Mouse (Mus musculus): ENCODE data around the gene Nqo1.

The Nqo1 gene

DNA sequence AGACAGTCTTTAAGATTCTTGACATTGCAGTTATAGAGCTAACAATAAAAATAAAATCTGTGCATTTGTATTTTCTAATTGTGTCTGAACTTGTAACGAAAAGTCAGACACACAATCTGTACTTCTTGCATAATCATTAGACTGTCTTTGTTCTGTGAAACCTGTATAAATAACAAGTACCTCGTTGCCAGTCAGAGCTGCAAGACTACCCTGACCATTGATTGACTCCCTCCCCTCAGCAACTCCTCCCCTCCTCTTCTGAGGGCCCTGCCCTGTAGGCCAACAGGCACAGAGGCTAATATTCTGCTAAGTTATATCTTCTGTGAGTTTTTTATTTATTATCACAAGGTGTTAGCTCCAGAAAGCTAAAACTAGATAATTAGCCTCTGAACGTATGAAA lies 2.9 kb upstream of the Nqo1 start:
- CTCF ChIA-PET, result interaction anchor here (0.6 kb wide), 1 partner anchor 85 kb away, joined by 7 read pairs; no protein-coding TSS in a partner anchor

GRCm38 (mm10) chr8:107404057-107404456 lies 1.1 kb upstream of the Nqo1 start:
- CTCF ChIA-PET, result interaction anchor here (0.6 kb wide), 1 partner anchor 439 kb away, joined by 12 read pairs; no protein-coding TSS in a partner anchor

DNA sequence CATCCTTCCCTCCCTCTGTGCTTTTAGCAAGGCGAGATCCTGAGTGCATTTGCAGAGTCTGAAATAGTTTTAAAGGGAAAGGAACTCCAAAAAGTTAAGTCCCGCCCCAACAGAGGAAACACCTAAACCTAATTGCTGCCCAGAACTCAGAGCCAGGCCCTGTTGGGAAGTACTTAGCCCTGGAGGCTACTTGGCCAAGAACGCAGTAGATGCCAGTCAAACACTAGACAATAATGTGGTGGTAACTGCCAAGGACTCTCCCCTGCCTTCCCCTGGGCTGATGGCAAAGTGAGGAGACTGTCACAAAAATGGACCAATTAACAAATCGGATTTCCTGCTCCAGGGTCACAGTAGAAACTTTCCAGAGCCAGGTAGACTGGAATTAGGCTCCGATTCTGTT lies 1.1 kb downstream of the Nqo1 start:
- CTCF ChIA-PET, result no interaction called here

GRCm38 (mm10) chr8:107399495-107399894 lies 3.5 kb downstream of the Nqo1 start:
- CTCF ChIA-PET, result no interaction called here

DNA sequence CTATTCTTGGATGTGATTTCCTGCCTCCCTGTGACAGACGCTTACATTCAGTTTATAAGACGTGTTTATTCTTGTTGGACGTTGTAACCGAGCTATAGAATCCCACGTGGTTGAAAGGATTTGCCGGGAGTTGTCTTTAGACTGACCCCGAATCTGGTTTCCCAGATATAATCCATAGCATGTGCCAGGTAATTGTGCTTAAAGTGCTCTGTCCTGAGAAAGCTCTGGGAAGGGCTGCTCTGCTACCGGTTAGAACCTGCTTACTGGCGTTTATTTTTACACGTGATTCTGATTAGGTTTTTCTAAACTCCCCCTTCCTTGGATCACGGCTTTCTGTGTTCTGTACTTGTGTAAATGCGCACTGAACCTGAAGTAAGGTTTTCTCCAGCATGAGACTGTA lies 5.3 kb downstream of the Nqo1 start:
- CTCF ChIA-PET, result no interaction called here

DNA sequence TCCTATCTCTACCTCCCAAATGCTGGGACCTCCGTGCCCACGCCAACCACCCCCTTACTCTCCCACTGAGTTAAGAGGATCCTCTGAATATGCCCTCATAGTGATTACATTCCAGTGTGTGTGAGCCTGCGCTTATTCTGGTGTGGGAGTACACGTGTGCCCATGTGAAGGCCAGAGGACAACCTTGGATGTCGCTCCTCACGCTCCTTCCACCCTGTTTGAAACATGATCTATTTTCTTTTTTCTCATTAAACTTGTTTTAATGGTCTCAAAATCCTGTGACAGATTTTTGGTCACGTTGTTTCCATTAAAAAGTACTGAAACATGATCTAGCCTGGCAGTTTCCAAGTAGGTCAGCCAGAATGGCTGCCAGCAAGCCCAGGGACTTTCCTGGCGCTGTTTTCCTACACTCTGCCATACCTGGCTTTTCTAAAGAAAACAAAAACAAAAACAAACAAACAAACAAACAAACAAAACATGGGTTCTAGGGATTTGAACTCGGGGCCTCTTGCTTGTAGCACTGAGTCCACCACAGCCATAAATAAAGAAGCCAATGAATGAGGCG lies 6.8 kb downstream of the Nqo1 start:
- CTCF ChIA-PET, result no interaction called here

GRCm38 (mm10) chr8:107395397-107395796 lies 7.6 kb downstream of the Nqo1 start:
- CTCF ChIA-PET, result no interaction called here

GRCm38 (mm10) chr8:107391136-107391516 lies 11.9 kb downstream of the Nqo1 start:
- CTCF ChIA-PET, result interaction anchor here (0.6 kb wide), 1 partner anchor 286 kb away, joined by 5 read pairs; no protein-coding TSS in a partner anchor

DNA sequence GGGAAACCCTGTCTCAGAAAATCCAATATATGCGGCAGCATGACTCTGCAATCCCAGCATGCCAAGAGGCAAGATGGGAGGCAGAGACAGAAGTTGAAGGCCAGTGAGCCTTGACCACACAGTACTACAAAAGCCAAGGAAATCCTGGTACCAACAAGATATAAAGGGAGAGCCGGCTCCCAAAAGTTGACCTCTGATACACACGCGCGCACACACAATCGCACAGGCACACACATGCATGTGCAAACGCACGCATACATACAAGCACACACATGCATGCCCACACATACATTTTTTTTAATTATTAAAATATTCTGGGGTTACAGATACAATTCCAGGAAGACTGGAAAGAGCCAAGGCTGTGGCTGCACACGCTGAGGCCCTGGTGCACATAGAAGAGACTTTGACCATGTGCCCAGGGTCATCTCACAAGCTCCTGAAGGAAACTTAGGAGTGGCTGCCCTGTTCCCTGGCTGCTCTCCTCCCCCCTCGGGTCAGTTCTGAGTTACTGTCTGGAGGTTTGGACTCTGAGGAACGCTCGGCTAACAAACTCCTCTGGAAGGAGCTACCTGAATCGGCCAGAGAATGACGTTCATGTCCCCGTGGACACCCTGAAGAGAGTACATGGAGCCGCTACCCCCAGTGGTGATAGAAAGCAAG lies 12.4 kb downstream of the Nqo1 start:
- CTCF ChIA-PET, result interaction anchor here (0.6 kb wide), 1 partner anchor 285 kb away, joined by 5 read pairs; no protein-coding TSS in a partner anchor

DNA sequence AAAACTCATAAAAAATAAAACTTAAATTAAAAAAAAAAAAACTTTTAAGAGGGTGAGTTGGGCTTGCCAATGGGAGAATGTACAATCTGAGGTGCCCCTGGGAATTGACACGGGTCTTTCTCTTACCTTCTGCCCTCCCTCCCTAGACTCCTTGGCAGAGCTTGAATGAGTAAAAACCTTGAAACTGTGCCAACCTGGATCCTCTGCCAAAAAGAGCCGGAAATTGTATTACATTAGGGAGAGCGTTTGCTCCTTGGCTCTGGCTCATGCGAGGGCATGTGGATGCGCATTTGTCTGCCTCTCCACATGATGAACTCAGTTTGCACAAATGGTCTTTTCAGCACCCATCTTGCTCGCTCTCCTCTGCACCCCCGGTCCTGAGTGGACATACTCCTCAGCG lies 13.4 kb downstream of the Nqo1 start:
- CTCF ChIA-PET, result no interaction called here

- CTCF ChIA-PET, result interaction anchor here (0.6 kb wide), 1 partner anchor 1487 kb away, joined by 3 read pairs; no protein-coding TSS in a partner anchor
Observed at GRCm38 (mm10) chr8:107387861-107388260, 15.1 kb downstream of the Nqo1 start.

DNA sequence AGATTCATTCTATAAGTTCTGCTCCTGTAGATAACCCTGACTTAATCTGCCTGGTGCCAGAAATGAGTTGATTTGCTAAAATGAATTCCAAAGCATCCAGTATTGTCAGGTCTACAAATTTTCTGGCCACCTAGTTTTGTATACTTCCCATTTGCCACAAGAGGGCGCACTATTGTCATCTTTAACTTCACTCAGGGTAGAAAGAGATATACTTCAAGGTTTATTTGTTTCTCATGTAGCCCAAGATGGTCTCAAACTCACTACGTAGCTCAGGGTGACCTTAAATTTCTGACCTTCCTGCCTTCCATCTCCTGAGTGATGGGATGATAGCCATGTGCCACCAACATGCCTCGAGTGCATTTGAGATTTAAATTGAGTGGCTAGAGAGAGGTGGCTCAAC lies 16.4 kb downstream of the Nqo1 start:
- CTCF ChIA-PET, result no interaction called here

DNA sequence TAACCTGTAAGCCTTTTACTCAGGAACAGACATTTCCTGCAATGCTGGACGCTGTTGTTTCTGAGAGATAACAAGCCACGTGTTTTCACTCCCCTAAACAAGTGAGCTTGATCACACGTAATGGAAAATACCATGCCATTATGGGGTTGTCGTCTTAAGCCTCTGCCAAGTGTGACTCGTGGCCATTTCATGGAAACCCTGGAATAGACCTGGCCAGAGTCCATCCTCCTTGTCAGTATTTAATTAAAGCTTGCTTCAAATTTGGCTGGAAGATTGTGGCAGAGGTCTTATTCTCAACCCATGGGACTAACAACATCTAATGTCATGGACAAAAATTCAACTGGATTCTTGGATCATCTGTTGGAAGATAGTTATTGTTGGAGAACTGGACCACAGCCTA lies 16.8 kb downstream of the Nqo1 start:
- CTCF ChIA-PET, result no interaction called here

- CTCF ChIA-PET, result no interaction called here
Observed at GRCm38 (mm10) chr8:107385063-107385462, 17.9 kb downstream of the Nqo1 start.

DNA sequence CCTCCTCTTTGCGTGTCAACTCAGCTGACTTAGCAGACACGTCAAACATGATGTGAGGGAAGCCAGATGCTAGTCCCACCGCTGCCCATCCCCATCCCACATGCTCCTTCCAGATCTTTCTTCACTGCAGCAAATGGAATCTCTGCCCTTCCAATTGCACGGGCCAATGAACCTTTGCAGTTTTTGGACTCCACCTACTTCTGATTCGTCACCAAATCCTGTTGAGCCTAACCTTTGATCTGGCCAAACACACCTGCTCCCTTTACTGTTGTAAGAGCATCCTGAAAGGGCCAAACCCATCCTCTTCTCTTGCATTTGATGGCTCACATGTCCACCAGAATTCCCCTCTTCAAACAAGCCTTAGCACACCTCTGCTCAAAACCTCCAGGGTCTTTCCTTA lies 18.4 kb downstream of the Nqo1 start:
- CTCF ChIA-PET, result no interaction called here

DNA sequence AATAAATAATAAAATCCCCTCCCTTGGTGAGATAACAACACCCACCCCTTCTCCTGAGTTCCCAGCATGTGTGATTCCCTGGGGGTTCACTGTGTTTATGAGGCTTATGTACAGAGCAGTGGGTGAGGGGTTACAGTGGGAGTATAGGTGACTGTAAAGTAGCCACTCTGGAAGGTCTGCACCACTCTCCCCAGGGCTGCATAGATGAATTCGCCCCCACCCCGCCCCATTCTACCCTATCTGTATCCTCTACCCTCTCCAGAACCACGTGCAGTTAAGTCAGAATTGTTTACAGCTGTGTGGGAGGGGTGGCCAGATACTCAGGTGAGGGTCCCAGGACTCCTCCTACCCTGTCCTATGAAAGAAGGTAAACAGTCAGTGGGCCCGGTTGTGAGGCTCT lies 20.1 kb downstream of the Nqo1 start:
- CTCF ChIA-PET, result no interaction called here

DNA sequence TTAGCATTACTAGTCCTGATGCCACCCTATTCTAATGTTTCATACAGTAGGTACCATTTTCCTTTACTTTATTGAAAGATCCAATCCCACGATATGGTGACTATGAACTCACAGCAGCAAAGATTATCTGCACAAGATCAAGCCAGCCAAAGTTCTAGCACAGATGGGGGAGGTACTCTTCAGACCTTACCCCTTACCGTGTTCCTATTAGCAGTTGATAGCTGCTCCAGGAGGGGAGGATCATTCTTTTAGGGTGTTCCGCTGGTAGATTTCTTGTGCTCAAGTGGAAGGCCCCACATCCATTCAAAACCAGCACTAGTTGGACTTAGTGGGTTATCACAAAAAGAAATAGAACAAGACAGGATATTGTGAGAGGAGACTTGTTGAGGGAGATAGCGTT lies 21.3 kb downstream of the Nqo1 start:
- CTCF ChIA-PET, result no interaction called here

DNA sequence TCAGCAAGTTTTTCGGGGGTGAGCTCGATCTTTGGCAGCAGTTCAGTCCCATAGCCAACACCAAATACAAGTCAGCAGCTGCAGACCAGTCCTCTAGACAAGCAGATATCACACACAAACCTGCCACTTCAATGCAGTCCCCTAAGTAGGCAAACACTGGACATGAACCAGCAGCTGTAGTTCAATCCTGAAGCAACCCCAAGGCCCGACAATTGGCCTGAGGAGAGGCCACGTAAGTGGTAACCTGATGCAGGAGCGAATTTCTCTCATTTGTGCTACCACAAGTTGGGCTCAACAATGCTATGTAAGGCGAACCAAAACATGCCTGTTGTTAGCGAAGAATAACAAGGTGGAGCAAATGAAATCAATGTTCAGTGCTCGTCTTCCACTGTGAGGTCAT lies 22.3 kb downstream of the Nqo1 start:
- CTCF ChIA-PET, result no interaction called here

- CTCF ChIA-PET, result no interaction called here
Observed at GRCm38 (mm10) chr8:107377346-107377745, 25.7 kb downstream of the Nqo1 start.

DNA sequence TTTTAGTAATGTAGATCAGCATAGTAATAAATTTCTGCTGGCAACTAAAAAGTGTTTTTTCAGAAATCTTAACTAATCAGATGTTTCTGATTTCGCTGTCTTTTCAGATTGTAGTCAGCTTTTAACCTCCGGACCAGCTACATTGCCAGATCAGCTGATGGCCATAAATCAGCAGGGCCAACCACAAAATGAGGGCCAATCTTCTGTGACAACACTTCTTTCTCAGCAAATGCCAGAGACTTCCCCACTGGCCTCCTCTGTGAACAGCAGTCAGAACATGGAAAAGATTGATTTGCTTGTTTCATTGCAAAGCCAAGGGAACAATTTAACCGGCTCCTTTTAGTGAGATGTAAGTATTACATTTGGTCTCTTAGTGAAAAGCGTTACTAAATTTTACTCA lies 32.7 kb downstream of the Nqo1 start:
- CTCF ChIA-PET, result interaction anchor here (0.5 kb wide), 1 partner anchor 78 kb away, joined by 6 read pairs; no protein-coding TSS in a partner anchor
